Mouse (Mus musculus): ENCODE results near the gene Tnfrsf4. TPM values are rescaled to one million over a fixed set of nuclear protein-coding genes. Genes with fewer than 3 reads are reported as not detected.

The Tnfrsf4 gene
- not detected for total RNA-seq (2022)

- no peak for DNase-seq (ENCODE audit: low spot score)
These were observed at the start of gene Tnfrsf4 for GRCm38 (mm10) chr4:156013637-156014036. Gene Tnfrsf4, plus strand, starts transcription at chr4:156013843.

GRCm38 (mm10) chr4:155964396-155964795 is 49.2 kb upstream of the Tnfrsf4 start:
- no peak for DNase-seq (ENCODE audit: low spot score)

- DNase-seq (ENCODE audit: low spot score), result no peak
These were observed 44.5 kb upstream of the Tnfrsf4 start for GRCm38 (mm10) chr4:155969043-155969653.

- DNase-seq (ENCODE audit: low spot score), result no peak
These were observed 43.4 kb upstream of the Tnfrsf4 start for GRCm38 (mm10) chr4:155970286-155970685.

- DNase-seq (ENCODE audit: low spot score), result no peak
These were observed 41.0 kb upstream of the Tnfrsf4 start for GRCm38 (mm10) chr4:155972651-155973050.

- DNase-seq (ENCODE audit: low spot score), result no peak
These were observed 40.4 kb upstream of the Tnfrsf4 start for GRCm38 (mm10) chr4:155973239-155973638.

GRCm38 (mm10) chr4:155981436-155982082 is 32.1 kb upstream of the Tnfrsf4 start:
- no peak for DNase-seq (ENCODE audit: low spot score)

GRCm38 (mm10) chr4:155983788-155984187 is 29.9 kb upstream of the Tnfrsf4 start:
- no peak for DNase-seq (ENCODE audit: low spot score)

- DNase-seq (ENCODE audit: low spot score), result no peak
These were observed 22.3 kb upstream of the Tnfrsf4 start for GRCm38 (mm10) chr4:155991211-155991907.

GRCm38 (mm10) chr4:155991908-155992230 is 21.8 kb upstream of the Tnfrsf4 start:
- DNase-seq (ENCODE audit: low spot score), result peak; percentile 20

- peak; percentile 57 for DNase-seq (ENCODE audit: low spot score)
These were observed 21.3 kb upstream of the Tnfrsf4 start, which contains the start of the genes B3galt6 and Sdf4 for GRCm38 (mm10) chr4:155992241-155992905. Gene B3galt6, minus strand, starts transcription at chr4:155992649. Gene Sdf4, plus strand, starts transcription at chr4:155992872.

- peak; percentile 97 for DNase-seq (ENCODE audit: low spot score)
These were observed 20.6 kb upstream of the Tnfrsf4 start for GRCm38 (mm10) chr4:155992906-155993547.

GRCm38 (mm10) chr4:155993606-155994005 is 20.0 kb upstream of the Tnfrsf4 start:
- no peak for DNase-seq (ENCODE audit: low spot score)

GRCm38 (mm10) chr4:156004109-156004508 is 9.5 kb upstream of the Tnfrsf4 start:
- DNase-seq (ENCODE audit: low spot score), result no peak

GRCm38 (mm10) chr4:156008369-156008768 is 5.3 kb upstream of the Tnfrsf4 start:
- DNase-seq (ENCODE audit: low spot score), result no peak

GRCm38 (mm10) chr4:156014436-156014835 is 793 bp downstream of the Tnfrsf4 start:
- no peak for DNase-seq (ENCODE audit: low spot score)

GRCm38 (mm10) chr4:156019771-156020170 is 6.1 kb downstream of the Tnfrsf4 start:
- no peak for DNase-seq (ENCODE audit: low spot score)

GRCm38 (mm10) chr4:156021381-156021780 is 7.7 kb downstream of the Tnfrsf4 start:
- no peak for DNase-seq (ENCODE audit: low spot score)

GRCm38 (mm10) chr4:156021942-156022419 is 8.3 kb downstream of the Tnfrsf4 start:
- no peak for DNase-seq (ENCODE audit: low spot score)

GRCm38 (mm10) chr4:156023520-156023919 is 9.9 kb downstream of the Tnfrsf4 start:
- DNase-seq (ENCODE audit: low spot score), result no peak

- peak; percentile 51 for DNase-seq (ENCODE audit: low spot score)
These were observed 10.5 kb downstream of the Tnfrsf4 start for GRCm38 (mm10) chr4:156024184-156024583.

- peak; percentile 17 for DNase-seq (ENCODE audit: low spot score)
These were observed 12.4 kb downstream of the Tnfrsf4 start, which contains the start of gene Tnfrsf18 for GRCm38 (mm10) chr4:156026013-156026412. Gene Tnfrsf18, plus strand, starts transcription at chr4:156026164.
